ENCODE assay signal across 19 mouse cellular contexts in the genomic region with DNA sequence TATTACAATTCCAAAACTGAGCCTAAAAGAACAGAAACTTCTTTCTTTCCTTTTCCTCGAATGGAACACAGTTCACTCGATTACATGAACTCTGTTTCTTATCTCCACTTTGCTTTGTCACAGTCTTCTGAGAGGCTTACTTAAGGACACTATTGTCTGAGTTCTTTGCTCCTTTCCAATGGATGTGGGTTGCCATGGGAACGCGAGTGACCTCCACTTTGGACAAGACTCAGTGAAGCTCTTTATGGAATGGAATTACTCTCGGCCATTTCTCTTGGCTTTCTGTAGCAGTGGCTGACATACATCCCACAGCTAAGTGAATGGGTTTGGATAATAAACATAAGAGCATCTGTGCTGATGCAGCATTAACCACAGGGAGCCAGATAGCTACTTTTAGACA.
A peak's percentile ranks its signal among the peaks of the same experiment; 100 is the strongest.
DNase-seq lines count a peak whose midpoint lies in the region; ATAC-seq lines count a peak whose summit lies in the region.
"Had no signal": no experiment of that assay in that cellular context is flagged by ENCODE, and none has a peak within 500 bp of the region (broad histone marks: within the 10 kb centered on the region; RNA-seq: fewer than 3 reads in every experiment).

No protein-coding gene starts in this region.

- no peak overlapping the region for H3K4me2 ChIP-seq in neural tube, embryonic 12.5 days (replicated peaks)
- no peak overlapping the region for H3K4me2 ChIP-seq in neural tube, embryonic 15.5 days
- H3K4me2 ChIP-seq in neural tube, embryonic 14.5 days (ENCODE audit: low read depth, low read length), result no peak overlapping the region
- H3K4me2 ChIP-seq: heart, embryonic 13.5 days; intestine, embryonic 15.5 days had no signal

- H3K9me3 ChIP-seq in neural tube, embryonic 12.5 days, result no peaks in the 10 kb centered on the region
- no peaks in the 10 kb centered on the region for H3K9me3 ChIP-seq in neural tube, embryonic 15.5 days (replicated peaks)
- H3K9me3 ChIP-seq in neural tube, embryonic 14.5 days (ENCODE audit: control insufficient read depth, low read length), result no peaks in the 10 kb centered on the region
- H3K9me3 ChIP-seq: embryonic facial prominence, embryonic 10.5 days; heart, embryonic 13.5 days; intestine, embryonic 15.5 days had no signal

- H3K9ac ChIP-seq in neural tube, embryonic 12.5 days, result no peak overlapping the region
- no peak overlapping the region for H3K9ac ChIP-seq in neural tube, embryonic 15.5 days (replicated peaks)
- no peak overlapping the region for H3K9ac ChIP-seq in neural tube, embryonic 14.5 days (replicated peaks; ENCODE audit: low read depth, low read length)
- H3K9ac ChIP-seq: heart, embryonic 13.5 days; intestine, embryonic 15.5 days had no signal

- whole genome bisulfite sequencing in neural tube, embryonic 12.5 days, result 48% methylated on average over 5 of the region's 5 CpGs
- 35% methylated on average over 5 of the region's 5 CpGs for WGBS in neural tube, embryonic 15.5 days
- WGBS in neural tube, embryonic 14.5 days, result 39% methylated on average over 5 of the region's 5 CpGs

- no peak overlapping the region for H3K27ac ChIP-seq in neural tube, embryonic 12.5 days
- H3K27ac ChIP-seq in neural tube, embryonic 15.5 days (replicated peaks), result no peak overlapping the region
- no peak overlapping the region for H3K27ac ChIP-seq in neural tube, embryonic 14.5 days (ENCODE audit: low read depth, low read length)
- H3K27ac ChIP-seq: embryonic facial prominence, embryonic 10.5 days; heart, embryonic 13.5 days; intestine, embryonic 15.5 days had no signal

- DNase-seq in embryo, embryonic 9.5 days (ENCODE audit: extremely low spot score), result peak; percentile 11
- DNase-seq in mesoderm, embryonic 11.5 days (ENCODE audit: low read depth, low spot score), result peak; percentile 22
- no peak for DNase-seq in urinary bladder, postnatal 25 days (ENCODE audit: low spot score)
- no peak for DNase-seq in left cerebral cortex, postnatal 10 days (ENCODE audit: extremely low spot score in 1 of 2, low spot score in 2 of 2)
- DNase-seq: cerebellum, adult 9-11 months; heart, adult 11 months; heart, postnatal 36 days; kidney, postnatal 4 days; lung, adult 18-20 months; lung, postnatal 36 days; spleen, adult 18-20 months; thymus, adult 18-20 months had no signal

- H3K4me3 ChIP-seq in neural tube, embryonic 12.5 days, result no peak overlapping the region
- no peak overlapping the region for H3K4me3 ChIP-seq in neural tube, embryonic 15.5 days (replicated peaks)
- H3K4me3 ChIP-seq in neural tube, embryonic 14.5 days (ENCODE audit: low read depth, low read length), result no peak overlapping the region
- H3K4me3 ChIP-seq: embryonic facial prominence, embryonic 10.5 days; heart, embryonic 13.5 days; intestine, embryonic 15.5 days had no signal

- H3K27me3 ChIP-seq in neural tube, embryonic 12.5 days (replicated peaks), result no peaks in the 10 kb centered on the region
- H3K27me3 ChIP-seq in neural tube, embryonic 15.5 days (replicated peaks), result no peaks in the 10 kb centered on the region
- no peaks in the 10 kb centered on the region for H3K27me3 ChIP-seq in neural tube, embryonic 14.5 days (ENCODE audit: control insufficient read depth, insufficient read depth, low read length)
- H3K27me3 ChIP-seq: heart, embryonic 13.5 days; intestine, embryonic 15.5 days; Patski had no signal

- intact Hi-C loops in left cerebral cortex, postnatal 10 days (cut with DNase I), result no loop called here

- H3K36me3 ChIP-seq in neural tube, embryonic 12.5 days, result no peaks in the 10 kb centered on the region
- no peaks in the 10 kb centered on the region for H3K36me3 ChIP-seq in neural tube, embryonic 15.5 days
- no peaks in the 10 kb centered on the region for H3K36me3 ChIP-seq in neural tube, embryonic 14.5 days (ENCODE audit: control insufficient read depth, insufficient read depth, low read length)
- H3K36me3 ChIP-seq: embryonic facial prominence, embryonic 10.5 days; heart, embryonic 13.5 days; intestine, embryonic 15.5 days had no signal

- ATAC-seq in neural tube, embryonic 12.5 days (ENCODE audit: low FRiP score, low read depth), result peak; percentile 50; the same call in 1 of the 2 replicates
- ATAC-seq in neural tube, embryonic 15.5 days (ENCODE audit: low FRiP score), result no peak
- ATAC-seq in neural tube, embryonic 14.5 days (ENCODE audit: low read depth), result peak; percentile 38; the same call in 1 of the 2 replicates
- ATAC-seq: intestine, embryonic 15.5 days; Patski had no signal

- H3K4me1 ChIP-seq in neural tube, embryonic 12.5 days, result no peaks in the 10 kb centered on the region
- H3K4me1 ChIP-seq in neural tube, embryonic 15.5 days, result no peaks in the 10 kb centered on the region
- H3K4me1 ChIP-seq in neural tube, embryonic 14.5 days (ENCODE audit: control insufficient read depth, insufficient read depth, low read length), result no peaks in the 10 kb centered on the region
- H3K4me1 ChIP-seq: embryonic facial prominence, embryonic 10.5 days; heart, embryonic 13.5 days; intestine, embryonic 15.5 days had no signal

Comparison
In these comparisons a context has a peak if more than half of its experiments do, and no peak if none do; other contexts are left out.
1. DNase-seq: peak in embryo, embryonic 9.5 days (single experiment) and mesoderm, embryonic 11.5 days (single experiment); none in urinary bladder, postnatal 25 days (single experiment) and left cerebral cortex, postnatal 10 days (0 of 2).